ENCODE assay signal across 9 mouse cellular contexts in genomic region chr12:29952102-29952501, GRCm38 (mm10). TPM values are rescaled to one million over a fixed set of nuclear protein-coding genes. Genes with fewer than 3 reads are reported as not detected.
DNase-seq lines count a peak whose midpoint lies in the region; ATAC-seq and TF ChIP-seq lines count a peak whose summit lies in the region.
"Had no signal": no experiment of that assay in that cellular context is flagged by ENCODE, and none has a peak within 500 bp of the region (broad histone marks: within the 10 kb centered on the region; RNA-seq: fewer than 3 reads in every experiment).

No protein-coding gene starts in this region.

- peak; percentile 30; the same call in 1 of the 2 replicates for ATAC-seq in liver, embryonic 16.5 days (ENCODE audit: low read depth)
- no peak for ATAC-seq in liver, embryonic 12.5 days
- no peak; the same call in 1 of the 2 replicates for ATAC-seq in kidney, postnatal 0 days (replicated peaks; ENCODE audit: low FRiP score, low read depth)
- no peak for ATAC-seq in erythroid progenitor cell, adult 5-6 weeks (replicated peaks; ENCODE audit: low FRiP score, poor library complexity, severe bottlenecking)

- WGBS in liver, embryonic 16.5 days (ENCODE audit: insufficient replicate concordance), result 65% methylated on average over 6 of the region's 6 CpGs
- WGBS in liver, embryonic 12.5 days (ENCODE audit: insufficient replicate concordance), result 85% methylated on average over 6 of the region's 6 CpGs
- WGBS in kidney, postnatal 0 days, result 40% methylated on average over 6 of the region's 6 CpGs
- 72% methylated on average over 6 of the region's 6 CpGs for WGBS in small intestine, adult 2 months

- no peak overlapping the region for H3K4me2 ChIP-seq in liver, embryonic 16.5 days (ENCODE audit: low read depth, low read length)
- no peak overlapping the region for H3K4me2 ChIP-seq in liver, embryonic 12.5 days
- H3K4me2 ChIP-seq in kidney, postnatal 0 days (ENCODE audit: low read length), result no peak overlapping the region

- peak; percentile 61 to 67 for DNase-seq in heart, adult 9 months (ENCODE audit: low spot score in 2 of 2)
- peak; percentile 62 for DNase-seq in kidney, postnatal 0 days (ENCODE audit: low spot score)
- DNase-seq in right cerebral cortex, postnatal 4 days, result no peak
- DNase-seq in embryo, embryonic 10 days (ENCODE audit: low spot score), result no peak

- H3K4me3 ChIP-seq in liver, embryonic 16.5 days (ENCODE audit: low read depth, low read length), result no peak overlapping the region
- no peak overlapping the region for H3K4me3 ChIP-seq in liver, embryonic 12.5 days
- H3K4me3 ChIP-seq in kidney, postnatal 0 days (replicated peaks; ENCODE audit: low read depth, low read length), result no peak overlapping the region
- no peak overlapping the region for H3K4me3 ChIP-seq in small intestine, adult 2 months (ENCODE audit: low read depth, low read length)
- H3K4me3 ChIP-seq: hindbrain, embryonic 10.5 days had no signal

- H3K27ac ChIP-seq in liver, embryonic 16.5 days (ENCODE audit: low read length), result no peak overlapping the region
- no peak overlapping the region for H3K27ac ChIP-seq in liver, embryonic 12.5 days
- H3K27ac ChIP-seq in kidney, postnatal 0 days, result peak overlapping the region; percentile 72; the same call in 1 of the 2 replicates
- H3K27ac ChIP-seq in small intestine, adult 2 months (ENCODE audit: insufficient read depth, low read depth, low read length), result peak overlapping the region; percentile 55; the same call in 1 of the 2 replicates
- H3K27ac ChIP-seq: hindbrain, embryonic 10.5 days had no signal

- TF ChIP-seq POLR2A in small intestine, adult 2 months (IDR thresholded peaks at IDR 0.05; ENCODE audit: low read depth, low read length), result no peak

- no peaks in the 10 kb centered on the region for H3K9me3 ChIP-seq in liver, embryonic 16.5 days (replicated peaks; ENCODE audit: control insufficient read depth, low read length)
- H3K9me3 ChIP-seq in liver, embryonic 12.5 days (replicated peaks), result no peaks in the 10 kb centered on the region
- H3K9me3 ChIP-seq in kidney, postnatal 0 days (replicated peaks; ENCODE audit: low read length), result no peaks in the 10 kb centered on the region
- H3K9me3 ChIP-seq: hindbrain, embryonic 10.5 days had no signal

- H3K4me1 ChIP-seq in liver, embryonic 16.5 days (ENCODE audit: control insufficient read depth, low read depth, low read length), result no peaks in the 10 kb centered on the region
- H3K4me1 ChIP-seq in liver, embryonic 12.5 days, result no peaks in the 10 kb centered on the region
- peaks cover 45% of the 10 kb centered on the region for H3K4me1 ChIP-seq in kidney, postnatal 0 days (replicated peaks; ENCODE audit: insufficient read depth, low read length)
- H3K4me1 ChIP-seq in small intestine, adult 2 months (ENCODE audit: control insufficient read depth, insufficient read depth, insufficient read length, low read length), result peaks cover 21% of the 10 kb centered on the region

- H3K9ac ChIP-seq in liver, embryonic 16.5 days (ENCODE audit: low read depth, low read length), result no peak overlapping the region
- H3K9ac ChIP-seq in liver, embryonic 12.5 days, result no peak overlapping the region
- no peak overlapping the region for H3K9ac ChIP-seq in kidney, postnatal 0 days (ENCODE audit: low read depth, low read length)

- no peak for TF ChIP-seq CTCF in kidney, postnatal 0 days (IDR thresholded peaks at IDR 0.05; ENCODE audit: low read depth)
- TF ChIP-seq CTCF in small intestine, adult 2 months (IDR thresholded peaks at IDR 0.05; ENCODE audit: extremely low read depth, insufficient read length, insufficient replicate concordance, low read depth, low read length), result no peak

- H3K27me3 ChIP-seq in liver, embryonic 16.5 days (ENCODE audit: control insufficient read depth, insufficient read depth, low read depth, low read length), result no peaks in the 10 kb centered on the region
- H3K27me3 ChIP-seq in liver, embryonic 12.5 days (replicated peaks), result no peaks in the 10 kb centered on the region
- no peaks in the 10 kb centered on the region for H3K27me3 ChIP-seq in kidney, postnatal 0 days (ENCODE audit: insufficient read depth, low read length)
- no peaks in the 10 kb centered on the region for H3K27me3 ChIP-seq in small intestine, adult 2 months (ENCODE audit: control insufficient read depth, insufficient read depth, low read length)

- H3K36me3 ChIP-seq in liver, embryonic 16.5 days (ENCODE audit: control insufficient read depth, insufficient read depth), result no peaks in the 10 kb centered on the region
- H3K36me3 ChIP-seq in liver, embryonic 12.5 days, result no peaks in the 10 kb centered on the region
- H3K36me3 ChIP-seq in kidney, postnatal 0 days (ENCODE audit: insufficient read depth, low read length), result no peaks in the 10 kb centered on the region
- no peaks in the 10 kb centered on the region for H3K36me3 ChIP-seq in small intestine, adult 2 months (ENCODE audit: control insufficient read depth, insufficient read depth, low read length)

RNA-seq across cellular contexts. Expression of gene Pxdn, which starts 14.7 kb away (rescaled TPM):
- polyA plus RNA-seq in liver, embryonic 16.5 days (2015; fragmentation: Nextera tagmentation; extraction: Ambion mirVana), result 4.9 and 5.3 TPM in 2 replicates
- 13.9 and 14.6 TPM in 2 replicates for polyA plus RNA-seq in liver, embryonic 12.5 days (2016; fragmentation: Nextera tagmentation; extraction: Ambion mirVana)
- 49.9 and 56.4 TPM in 2 replicates for polyA plus RNA-seq in kidney, postnatal 0 days (2015; fragmentation: Nextera tagmentation; extraction: Ambion mirVana)
- 10.8 and 19.0 TPM in 2 replicates for polyA plus RNA-seq in small intestine, adult 2 months (2012; rRNA removed)
- total RNA-seq in erythroid progenitor cell, adult 5-6 weeks (2015; ENCODE audit: low replicate concordance), result not detected in 2 replicates
- total RNA-seq in erythroid progenitor cell, adult 5-6 weeks (2017; ENCODE audit: low replicate concordance), result 1.5 TPM in 1 of 2 replicates, not detected in the other

Comparison
In these comparisons a context has a peak if more than half of its experiments do, and no peak if none do; other contexts are left out.
1. H3K27ac ChIP-seq: peak in kidney, postnatal 0 days (single experiment) and small intestine, adult 2 months (single experiment); none in liver, embryonic 16.5 days (single experiment) and liver, embryonic 12.5 days (single experiment).
2. DNase-seq: peak in heart, adult 9 months (2 of 2) and kidney, postnatal 0 days (single experiment); none in right cerebral cortex, postnatal 4 days (single experiment) and embryo, embryonic 10 days (single experiment).